Comparison of ENCODE assay signal across 17 mouse cellular contexts in genomic region chr11:98555124-98555700, GRCm38 (mm10). TPM values are rescaled to one million over a fixed set of nuclear protein-coding genes. Genes with fewer than 3 reads are reported as not detected.
DNase-seq lines count a peak whose midpoint lies in the region; ATAC-seq lines count a peak whose summit lies in the region.
"Had no signal": no experiment of that assay in that cellular context is flagged by ENCODE, and none has a peak within 500 bp of the region (broad histone marks: within the 10 kb centered on the region; RNA-seq: fewer than 3 reads in every experiment).

No protein-coding gene starts in this region.

- 0 out of 2 replicates have a peak overlapping the region, but pooled peaks have one; percentile 10 for H3K4me2 ChIP-seq in intestine, embryonic 16.5 days (ENCODE audit: low read depth, low read length)
- H3K4me2 ChIP-seq in intestine, embryonic 15.5 days (replicated peaks), result no peak overlapping the region
- H3K4me2 ChIP-seq: embryonic facial prominence, embryonic 12.5 days; midbrain, embryonic 12.5 days had no signal

- WGBS in intestine, embryonic 16.5 days, result 55% methylated on average over 12 of the region's 12 CpGs
- WGBS in intestine, embryonic 15.5 days, result 59% methylated on average over 12 of the region's 12 CpGs

- peaks cover 2% of the 10 kb centered on the region; the same call in 1 of the 2 replicates for H3K9me3 ChIP-seq in intestine, embryonic 16.5 days (ENCODE audit: control insufficient read depth, low read length)
- no peaks in the 10 kb centered on the region for H3K9me3 ChIP-seq in intestine, embryonic 15.5 days
- H3K9me3 ChIP-seq: embryonic facial prominence, embryonic 12.5 days; midbrain, embryonic 12.5 days had no signal

- no peak overlapping the region for H3K9ac ChIP-seq in intestine, embryonic 16.5 days (ENCODE audit: low read depth, low read length)
- H3K9ac ChIP-seq in intestine, embryonic 15.5 days, result no peak overlapping the region
- H3K9ac ChIP-seq: embryonic facial prominence, embryonic 12.5 days; midbrain, embryonic 12.5 days had no signal

- no peak for ATAC-seq in intestine, embryonic 16.5 days
- ATAC-seq in intestine, embryonic 15.5 days, result no peak

- no peak overlapping the region for H3K4me3 ChIP-seq in intestine, embryonic 16.5 days (ENCODE audit: low read length)
- H3K4me3 ChIP-seq in intestine, embryonic 15.5 days (replicated peaks), result no peak overlapping the region
- H3K4me3 ChIP-seq: embryonic facial prominence, embryonic 12.5 days; midbrain, embryonic 12.5 days had no signal

- DNase-seq in 3T3-L1 (ENCODE audit: low read depth, low spot score) (peak; percentile 11), adipocyte (ENCODE audit: low spot score) (peak; percentile 26)
- peak; percentile 30 for DNase-seq in B cell, adult 2 months
- no peak for DNase-seq in frontal cortex, postnatal 36 days (ENCODE audit: low spot score in 2 of 2)
- no peak for DNase-seq in urinary bladder, postnatal 14 days (ENCODE audit: low spot score)
- DNase-seq: cerebellum, adult 9-10 months; heart, postnatal 36 days; kidney, adult 18-20 months; lung, adult 2 months; thymus, postnatal 36 days had no signal

- no peaks in the 10 kb centered on the region for H3K36me3 ChIP-seq in intestine, embryonic 16.5 days (ENCODE audit: control insufficient read depth, insufficient read depth, low read length)
- no peaks in the 10 kb centered on the region for H3K36me3 ChIP-seq in intestine, embryonic 15.5 days
- H3K36me3 ChIP-seq: embryonic facial prominence, embryonic 12.5 days; midbrain, embryonic 12.5 days had no signal

- peaks cover 9% of the 10 kb centered on the region; the same call in 1 of the 2 replicates for H3K4me1 ChIP-seq in intestine, embryonic 16.5 days (ENCODE audit: control insufficient read depth, insufficient read depth, low read length)
- peaks cover 5% of the 10 kb centered on the region for H3K4me1 ChIP-seq in intestine, embryonic 15.5 days (replicated peaks)
- H3K4me1 ChIP-seq: embryonic facial prominence, embryonic 12.5 days had no signal

- H3K27ac ChIP-seq in intestine, embryonic 16.5 days (ENCODE audit: low read length), result no peak overlapping the region
- H3K27ac ChIP-seq in intestine, embryonic 15.5 days, result no peak overlapping the region
- H3K27ac ChIP-seq: embryonic facial prominence, embryonic 12.5 days; midbrain, embryonic 12.5 days had no signal

- H3K27me3 ChIP-seq in intestine, embryonic 16.5 days (replicated peaks; ENCODE audit: control insufficient read depth, insufficient read depth, low read length), result no peaks in the 10 kb centered on the region
- no peaks in the 10 kb centered on the region; the same call in 1 of the 2 replicates for H3K27me3 ChIP-seq in intestine, embryonic 15.5 days (replicated peaks)

RNA-seq across cellular contexts. Expression of gene Zpbp2, which starts 4.3 kb away (rescaled TPM):
- 0.92 and 1.0 TPM in 2 replicates for polyA plus RNA-seq in intestine, embryonic 16.5 days (2015; fragmentation: Nextera tagmentation; extraction: Ambion mirVana)
- 0.53 and 0.60 TPM in 2 replicates for polyA plus RNA-seq in intestine, embryonic 15.5 days (2015; fragmentation: Nextera tagmentation; extraction: Ambion mirVana)
- polyA plus RNA-seq: embryonic facial prominence, embryonic 12.5 days; neural tube, embryonic 14.5 days had no signal

RNA-seq across cellular contexts. Expression of gene Ikzf3, which starts 9.4 kb away (rescaled TPM):
- 0.23 and 0.24 TPM in 2 replicates for polyA plus RNA-seq in intestine, embryonic 16.5 days (2015; fragmentation: Nextera tagmentation; extraction: Ambion mirVana)
- 0.21 and 0.24 TPM in 2 replicates for polyA plus RNA-seq in intestine, embryonic 15.5 days (2015; fragmentation: Nextera tagmentation; extraction: Ambion mirVana)

RNA-seq across cellular contexts. Expression of gene Ormdl3, which starts 32.0 kb away (rescaled TPM):
- 62.9 and 65.2 TPM in 2 replicates for polyA plus RNA-seq in intestine, embryonic 16.5 days (2015; fragmentation: Nextera tagmentation; extraction: Ambion mirVana)
- 50.5 and 55.2 TPM in 2 replicates for polyA plus RNA-seq in intestine, embryonic 15.5 days (2015; fragmentation: Nextera tagmentation; extraction: Ambion mirVana)

RNA-seq across cellular contexts. Expression of gene Lrrc3c, which starts 42.9 kb away (rescaled TPM):
- not detected in 2 replicates for polyA plus RNA-seq in intestine, embryonic 16.5 days (2015; fragmentation: Nextera tagmentation; extraction: Ambion mirVana)
- not detected in 2 replicates for polyA plus RNA-seq in intestine, embryonic 15.5 days (2015; fragmentation: Nextera tagmentation; extraction: Ambion mirVana)
- polyA plus RNA-seq: embryonic facial prominence, embryonic 12.5 days; forebrain, embryonic 11.5 days; gonadal fat pad, adult 2 months; lung, adult 2 months; midbrain, embryonic 12.5 days; neural tube, embryonic 14.5 days had no signal

Comparison
In these comparisons a context has a peak if more than half of its experiments do, and no peak if none do; other contexts are left out.
1. DNase-seq: peak in 3T3-L1 (single experiment), B cell, adult 2 months (2 of 2) and adipocyte (single experiment); none in frontal cortex, postnatal 36 days (0 of 2) and urinary bladder, postnatal 14 days (single experiment).